Mouse (Mus musculus): ENCODE data around the gene Atad1. TPM values are rescaled to one million over a fixed set of nuclear protein-coding genes. Genes with fewer than 3 reads are reported as not detected.

Atad1 gene
- total and polyA plus RNA-seq, 3 experiments: 25.2 to 104 (median 82.1) TPM

DNA sequence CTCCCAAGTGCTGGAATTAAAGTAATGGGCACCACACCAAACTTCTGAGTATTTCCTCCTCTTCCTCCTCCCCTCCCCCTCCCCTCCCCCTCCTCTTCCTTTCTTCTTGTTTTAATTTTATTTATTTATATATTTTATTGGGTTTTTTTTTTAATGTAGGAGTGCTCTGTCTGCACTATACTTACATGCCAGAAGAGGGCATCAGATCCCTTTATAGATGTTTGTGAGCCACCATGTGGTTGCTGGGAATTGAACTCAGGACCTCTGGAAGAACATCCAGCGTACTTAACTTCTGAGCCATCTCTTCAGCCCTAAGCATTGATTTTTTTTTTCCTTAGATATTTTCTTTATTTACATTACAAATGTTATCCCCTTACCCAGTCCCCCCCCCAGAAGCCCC is 19.3 kb downstream of the Atad1 start:
- no peaks in the 10 kb centered on the region for H3K27me3 ChIP-seq (ENCODE audit: control insufficient read depth, insufficient read depth, low read length)
- intact Hi-C loops (cut with DNase I): no loop called here
- no peaks in the 10 kb centered on the region for H3K36me3 ChIP-seq (ENCODE audit: control insufficient read depth, insufficient read depth, low read length)
- no peak for TF ChIP-seq POLR2A (IDR thresholded peaks at IDR 0.05; ENCODE audit: insufficient read depth, low read depth, low read length)
- peak; percentile 52 for TF ChIP-seq CTCF (IDR thresholded peaks at IDR 0.05)
- H3K4me1 ChIP-seq (ENCODE audit: control insufficient read depth, insufficient read depth, low read length): no peaks in the 10 kb centered on the region
- H3K9ac ChIP-seq (ENCODE audit: low read depth, low read length): no peak overlapping the region
- WGBS: 93% methylated on average over 1 of the region's 1 CpGs
- H3K27ac ChIP-seq: no peak overlapping the region
- no peak for DNase-seq
- no peak overlapping the region for H3K4me3 ChIP-seq
- no peaks in the 10 kb centered on the region for H3K79me2 ChIP-seq (replicated peaks; ENCODE audit: control insufficient read depth, insufficient read depth, low read length)

GRCm38 (mm10) chr19:32717590-32717989 is 22.0 kb downstream of the Atad1 start:
- 47% methylated on average over 3 of the region's 3 CpGs for WGBS
- Histone ChIP-seq H3K4me3 (no peak overlapping the region), H3K4me1 (ENCODE audit: control insufficient read depth, insufficient read depth, low read length) (no peaks in the 10 kb centered on the region), H3K27ac (no peak overlapping the region), H3K9ac (ENCODE audit: low read depth, low read length) (no peak overlapping the region), H3K36me3 (ENCODE audit: control insufficient read depth, insufficient read depth, low read length) (no peaks in the 10 kb centered on the region), H3K79me2 (replicated peaks; ENCODE audit: control insufficient read depth, insufficient read depth, low read length) (no peaks in the 10 kb centered on the region), H3K27me3 (ENCODE audit: control insufficient read depth, insufficient read depth, low read length) (no peaks in the 10 kb centered on the region)
- TF ChIP-seq POLR2A (IDR thresholded peaks at IDR 0.05; ENCODE audit: insufficient read depth, low read depth, low read length): no peak
- peak; percentile 32 for TF ChIP-seq CTCF (IDR thresholded peaks at IDR 0.05)
- no peak for TF ChIP-seq EP300 (IDR thresholded peaks at IDR 0.05; ENCODE audit: insufficient read depth, low read depth, low read length)
- DNase-seq: no peak
- intact Hi-C loops (cut with DNase I): no loop called here

- intact Hi-C loops (cut with DNase I): loop anchor here (1.0 to 2.0 kb wide), 3 partner anchors 39 to 651 kb away; no protein-coding TSS in a partner anchor
- no peak overlapping the region for H3K9ac ChIP-seq (ENCODE audit: low read depth, low read length)
- DNase-seq: no peak
- peaks cover 4% of the 10 kb centered on the region for H3K4me1 ChIP-seq (ENCODE audit: control insufficient read depth, insufficient read depth, low read length)
- no peaks in the 10 kb centered on the region for H3K36me3 ChIP-seq (ENCODE audit: control insufficient read depth, insufficient read depth, low read length)
- no peaks in the 10 kb centered on the region for H3K27me3 ChIP-seq (ENCODE audit: control insufficient read depth, insufficient read depth, low read length)
- no peak for TF ChIP-seq EP300 (IDR thresholded peaks at IDR 0.05; ENCODE audit: insufficient read depth, low read depth, low read length)
- no peak for TF ChIP-seq POLR2A (IDR thresholded peaks at IDR 0.05; ENCODE audit: insufficient read depth, low read depth, low read length)
- no peak for TF ChIP-seq CTCF (IDR thresholded peaks at IDR 0.05)
- no peaks in the 10 kb centered on the region for H3K79me2 ChIP-seq (replicated peaks; ENCODE audit: control insufficient read depth, insufficient read depth, low read length)
- H3K27ac ChIP-seq: no peak overlapping the region
- no peak overlapping the region for H3K4me3 ChIP-seq
These were observed 23.9 kb downstream of the Atad1 start for GRCm38 (mm10) chr19:32715681-32716080.

DNA sequence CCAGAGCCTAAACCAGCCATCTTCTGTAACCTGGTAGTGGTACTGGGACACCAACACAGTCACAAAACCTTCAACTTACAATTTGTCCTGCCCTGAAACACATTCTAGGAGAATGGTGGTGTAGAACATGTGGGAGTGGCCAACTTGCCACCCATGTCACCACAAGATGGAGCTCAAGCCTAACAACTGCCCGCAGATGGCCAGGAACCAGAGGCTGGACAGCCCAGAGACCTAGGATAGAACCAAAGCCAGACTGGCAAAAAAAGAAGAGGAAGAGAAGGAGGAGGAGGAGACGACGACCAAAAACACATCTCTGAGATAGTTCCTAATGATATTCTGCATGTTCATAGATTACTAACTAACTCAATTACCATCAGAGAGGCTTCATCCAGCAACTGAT is 24.4 kb downstream of the Atad1 start:
- no peaks in the 10 kb centered on the region for H3K27me3 ChIP-seq (ENCODE audit: control insufficient read depth, insufficient read depth, low read length)
- 0% methylated on average over 3 of the region's 3 CpGs for WGBS
- intact Hi-C loops (cut with DNase I): loop anchor here (1.0 to 2.0 kb wide), 3 partner anchors 40 to 651 kb away; no protein-coding TSS in a partner anchor
- TF ChIP-seq POLR2A (IDR thresholded peaks at IDR 0.05; ENCODE audit: insufficient read depth, low read depth, low read length): no peak
- peak; percentile 93 for TF ChIP-seq CTCF (IDR thresholded peaks at IDR 0.05)
- peak; percentile 92 for TF ChIP-seq EP300 (IDR thresholded peaks at IDR 0.05; ENCODE audit: insufficient read depth, low read depth, low read length)
- peak; percentile 77 to 81 for DNase-seq
- H3K9ac ChIP-seq (ENCODE audit: low read depth, low read length): no peak overlapping the region
- H3K27ac ChIP-seq: no peak overlapping the region
- no peaks in the 10 kb centered on the region for H3K36me3 ChIP-seq (ENCODE audit: control insufficient read depth, insufficient read depth, low read length)
- no peak overlapping the region for H3K4me3 ChIP-seq
- H3K79me2 ChIP-seq (replicated peaks; ENCODE audit: control insufficient read depth, insufficient read depth, low read length): no peaks in the 10 kb centered on the region
- peaks cover 4% of the 10 kb centered on the region for H3K4me1 ChIP-seq (ENCODE audit: control insufficient read depth, insufficient read depth, low read length)

- no peaks in the 10 kb centered on the region for H3K79me2 ChIP-seq (replicated peaks; ENCODE audit: control insufficient read depth, insufficient read depth, low read length)
- H3K27ac ChIP-seq: no peak overlapping the region
- no peak overlapping the region for H3K4me3 ChIP-seq
These were observed 26.1 kb downstream of the Atad1 start for GRCm38 (mm10) chr19:32713471-32713870.

DNA sequence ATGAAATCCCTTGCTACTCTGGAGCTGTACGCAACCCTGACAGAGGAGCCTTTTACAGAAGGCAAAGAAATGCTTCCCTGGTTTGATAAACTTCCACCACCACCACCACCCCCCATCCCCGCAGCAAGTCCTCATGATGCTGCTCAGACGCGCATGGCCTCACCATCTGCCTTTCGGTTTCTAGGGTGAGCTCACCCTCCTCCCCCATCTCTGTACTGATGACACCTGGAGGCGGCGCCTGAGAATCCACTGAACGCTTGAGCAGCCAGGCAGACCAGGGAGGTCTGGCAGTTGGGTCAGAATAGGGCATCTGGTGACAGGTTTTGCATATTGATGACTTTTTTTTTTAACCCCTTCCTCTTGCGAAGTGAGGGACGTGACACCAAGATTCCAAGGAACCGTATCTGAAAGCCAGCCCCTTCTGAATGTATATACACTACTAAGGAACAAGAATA is 27.0 kb downstream of the Atad1 start:
- DNase-seq: peak; percentile 70 to 80
- Histone ChIP-seq H3K9ac (ENCODE audit: low read depth, low read length) (peak overlapping the region; percentile 49), H3K27ac (peak overlapping the region; percentile 93), H3K4me3 (peak overlapping the region; percentile 95), H3K27me3 (ENCODE audit: control insufficient read depth, insufficient read depth, low read length) (no peaks in the 10 kb centered on the region), H3K79me2 (replicated peaks; ENCODE audit: control insufficient read depth, insufficient read depth, low read length) (no peaks in the 10 kb centered on the region), H3K4me1 (ENCODE audit: control insufficient read depth, insufficient read depth, low read length) (peaks cover 4% of the 10 kb centered on the region), H3K36me3 (ENCODE audit: control insufficient read depth, insufficient read depth, low read length) (no peaks in the 10 kb centered on the region; the same call in 1 of the 2 replicates)
- no peak; the same call in 1 of the 2 replicates for TF ChIP-seq POLR2A (IDR thresholded peaks at IDR 0.05; ENCODE audit: insufficient read depth, low read depth, low read length)
- TF ChIP-seq CTCF (IDR thresholded peaks at IDR 0.05): peak; percentile 39
- intact Hi-C loops (cut with DNase I): loop anchor here (2.0 kb wide), 1 partner anchor 242 kb away; no protein-coding TSS in a partner anchor
- 2% methylated on average over 11 of the region's 11 CpGs for WGBS

More at GRCm38 (mm10) chr19:32713471-32713870, 26.1 kb downstream of the Atad1 start:
- H3K9ac ChIP-seq (ENCODE audit: low read depth, low read length): no peak overlapping the region
- DNase-seq: no peak
- TF ChIP-seq CTCF (IDR thresholded peaks at IDR 0.05) (no peak), POLR2A (IDR thresholded peaks at IDR 0.05; ENCODE audit: insufficient read depth, low read depth, low read length) (no peak), EP300 (IDR thresholded peaks at IDR 0.05; ENCODE audit: insufficient read depth, low read depth, low read length) (no peak)
- intact Hi-C loops (cut with DNase I): loop anchor here (2.0 kb wide), 1 partner anchor 241 kb away; no protein-coding TSS in a partner anchor
- peaks cover 4% of the 10 kb centered on the region for H3K4me1 ChIP-seq (ENCODE audit: control insufficient read depth, insufficient read depth, low read length)
- H3K36me3 ChIP-seq (ENCODE audit: control insufficient read depth, insufficient read depth, low read length): no peaks in the 10 kb centered on the region; the same call in 1 of the 2 replicates
- WGBS: 85% methylated on average over 3 of the region's 3 CpGs
- H3K27me3 ChIP-seq (ENCODE audit: control insufficient read depth, insufficient read depth, low read length): no peaks in the 10 kb centered on the region
